Mouse (Mus musculus) lung, postnatal 25 days (tissue): Measurements from ENCODE around the gene Ccdc69.
A peak's percentile ranks its signal among the peaks of the same experiment; 100 is the strongest.
"Not testable (repeated sequence)": the region's sequence is repeated elsewhere in the genome, so short reads cannot be mapped to it uniquely, and the experiment has no call there.

Experiments
- DNase-seq: peaks from one replicate; pipeline ENCODE4 v3.0.0; 2022; ENCODE audit warnings: low spot score

The Ccdc69 gene

DNA sequence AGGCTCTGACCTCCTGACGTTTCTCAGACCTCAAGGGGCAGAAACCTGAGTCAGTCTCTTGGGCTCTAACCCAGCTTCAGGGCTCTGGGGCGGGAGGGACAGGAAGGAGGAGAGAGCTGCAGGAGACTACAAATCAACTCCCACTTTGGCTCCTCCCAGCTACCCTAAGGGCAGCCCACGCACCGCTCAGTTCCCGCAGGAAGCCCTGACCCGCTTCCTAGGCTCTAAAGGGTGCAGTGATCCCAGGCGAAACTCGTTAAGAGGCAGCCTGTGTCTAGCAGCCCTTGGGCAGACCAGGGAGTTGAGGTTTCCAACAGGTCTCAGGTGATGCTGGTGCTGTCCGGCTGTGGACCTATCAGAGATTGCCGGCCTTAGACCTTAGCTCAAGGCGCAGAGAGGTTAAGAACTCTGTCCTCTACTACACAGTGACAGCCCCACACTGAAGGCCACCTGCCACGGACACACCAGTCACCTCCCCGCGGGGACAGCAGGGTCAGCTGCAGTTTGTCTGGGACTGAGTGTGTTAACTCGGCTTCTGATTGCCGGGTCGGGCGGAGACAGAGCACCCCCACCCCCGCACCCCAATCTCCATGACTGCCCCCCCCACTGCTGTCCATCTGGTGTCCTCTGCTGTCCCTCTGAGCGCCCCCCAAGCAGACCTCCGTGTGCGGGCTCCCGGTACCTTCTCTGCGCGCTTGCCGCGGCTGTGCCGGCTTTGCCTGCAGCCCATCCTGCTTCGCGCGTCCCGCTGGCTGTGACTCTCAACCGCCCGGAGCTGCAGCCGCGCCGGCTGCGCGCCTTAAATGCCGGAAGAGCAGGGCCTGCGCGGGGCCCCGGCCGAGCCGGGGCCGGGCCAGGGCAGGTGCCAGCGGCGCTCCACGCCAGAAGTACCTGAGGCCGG, at the start of gene Ccdc69:
Ccdc69 (minus strand) TSS at position 801 of the 901 bp plus-strand sequence.
- peak; percentile 63 for DNase-seq

DNA sequence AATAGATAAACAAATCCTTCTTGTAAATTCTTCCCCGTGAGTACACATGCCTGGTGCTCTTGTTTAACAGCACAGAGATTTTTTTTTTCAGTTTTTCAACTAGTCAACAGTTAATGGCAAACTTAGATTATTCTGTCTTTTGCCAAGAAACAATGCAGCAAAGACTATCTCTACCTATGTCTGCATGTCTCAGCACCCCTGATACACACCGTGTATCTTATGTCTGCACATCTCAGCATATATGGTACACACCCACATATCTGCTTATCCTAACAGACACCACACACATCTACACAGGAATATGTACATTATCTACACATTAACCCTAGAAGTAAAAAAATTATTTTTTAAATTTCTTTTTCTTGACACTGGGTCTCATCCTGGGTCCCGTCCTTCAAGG, 48.7 kb upstream of the Ccdc69 start:
- no peak for DNase-seq

DNA sequence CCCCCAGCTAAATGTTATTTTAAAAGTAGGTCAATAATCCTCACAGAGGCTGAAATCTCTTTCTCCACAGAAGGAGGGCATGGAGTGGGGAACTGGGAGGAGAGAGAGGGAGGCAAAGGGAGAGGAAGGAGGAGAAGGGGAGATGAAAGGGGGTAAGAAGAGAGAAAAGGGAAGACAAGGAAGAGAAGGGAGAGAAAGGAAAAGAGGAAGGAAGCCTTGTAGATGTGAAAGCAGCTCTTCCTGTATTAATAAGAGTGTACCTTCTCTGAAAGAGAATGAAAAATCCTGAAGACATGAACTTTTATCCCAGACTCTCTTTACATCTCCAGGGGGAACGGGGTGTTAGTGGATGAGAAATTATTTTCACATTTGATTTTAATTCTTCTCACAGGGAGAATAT, 43.5 kb upstream of the Ccdc69 start:
- DNase-seq, result no peak

DNA sequence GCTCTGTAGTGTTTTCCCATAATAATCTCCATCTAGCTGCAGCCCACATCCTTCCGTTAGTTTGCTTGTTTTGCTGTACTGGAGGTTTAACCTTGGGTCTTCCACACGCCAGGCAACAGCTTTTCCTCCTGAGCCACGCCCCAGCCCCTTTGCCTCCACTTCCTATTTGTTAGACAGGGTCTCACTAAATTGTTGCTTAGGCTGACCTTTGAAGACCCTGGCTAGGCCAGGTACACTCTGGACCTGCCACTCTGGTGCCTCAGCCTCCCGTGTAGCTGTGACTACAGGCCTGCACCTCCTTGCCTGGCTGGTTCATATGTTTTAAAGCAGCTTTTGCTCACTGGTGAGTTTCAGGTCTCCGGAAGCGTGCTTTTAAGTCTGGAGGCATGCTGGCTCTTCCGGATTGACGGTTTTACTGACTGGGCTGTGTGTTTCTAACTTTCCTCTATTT, 42.9 kb upstream of the Ccdc69 start:
- DNase-seq, result no peak

DNA sequence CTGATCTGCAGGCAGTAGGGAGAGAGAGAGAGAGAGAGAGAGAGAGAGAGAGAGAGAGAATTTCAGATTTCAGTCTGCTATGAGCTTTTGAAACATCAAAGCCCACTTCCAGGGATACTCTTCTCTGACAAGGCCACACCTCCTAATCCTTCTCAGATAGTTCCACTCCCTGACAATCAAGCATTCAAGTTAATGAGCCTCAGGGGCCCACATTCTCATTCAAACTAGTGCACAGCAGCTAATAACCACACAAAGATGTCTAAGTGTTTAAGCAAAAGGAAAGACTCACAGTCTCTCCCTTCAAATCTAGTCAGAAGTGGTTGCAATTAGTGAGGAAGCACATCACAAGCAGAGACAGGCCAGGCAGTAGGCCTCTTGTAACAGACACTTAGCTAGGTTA, 42.3 kb upstream of the Ccdc69 start:
- no peak for DNase-seq

DNA sequence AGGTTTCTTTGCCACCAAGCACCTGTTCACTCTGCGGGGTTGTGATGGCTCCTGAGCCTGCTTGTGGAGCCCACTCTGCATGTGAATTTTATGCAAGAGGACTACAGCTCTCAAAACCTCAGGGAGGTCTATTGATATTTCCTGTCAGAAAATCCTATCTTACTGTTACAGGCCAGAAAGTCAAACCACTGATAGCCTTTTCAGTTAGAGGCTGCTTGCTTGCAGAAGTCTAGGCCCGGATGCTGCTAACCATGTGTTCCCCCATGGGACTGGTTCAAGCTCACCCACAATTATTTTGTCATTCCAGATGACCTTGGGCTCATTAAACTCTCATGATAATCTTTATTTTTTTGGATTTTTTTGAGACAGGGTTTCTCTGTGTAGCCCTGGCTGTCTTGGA, 39.1 kb upstream of the Ccdc69 start:
- no peak for DNase-seq

DNA sequence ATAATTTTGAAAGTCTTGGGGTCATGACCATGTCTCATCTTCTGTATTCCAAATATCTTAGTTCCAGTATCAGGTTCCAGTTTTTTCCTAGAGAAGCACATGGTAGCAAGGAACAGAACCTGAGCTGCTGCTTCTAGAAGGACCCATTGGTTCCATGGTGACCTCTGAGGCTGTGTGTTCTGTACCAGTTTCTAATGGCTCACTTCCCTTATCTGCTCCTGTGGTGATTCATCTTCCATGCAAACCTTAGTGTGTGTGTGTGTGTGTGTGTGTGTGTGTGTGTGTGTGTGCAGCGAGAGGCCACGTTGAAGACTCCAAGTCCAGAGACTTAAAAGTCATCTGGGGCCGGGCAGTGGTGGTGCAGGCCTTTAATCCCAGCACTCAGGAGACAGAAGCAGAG, 38.1 kb upstream of the Ccdc69 start:
- no peak for DNase-seq

DNA sequence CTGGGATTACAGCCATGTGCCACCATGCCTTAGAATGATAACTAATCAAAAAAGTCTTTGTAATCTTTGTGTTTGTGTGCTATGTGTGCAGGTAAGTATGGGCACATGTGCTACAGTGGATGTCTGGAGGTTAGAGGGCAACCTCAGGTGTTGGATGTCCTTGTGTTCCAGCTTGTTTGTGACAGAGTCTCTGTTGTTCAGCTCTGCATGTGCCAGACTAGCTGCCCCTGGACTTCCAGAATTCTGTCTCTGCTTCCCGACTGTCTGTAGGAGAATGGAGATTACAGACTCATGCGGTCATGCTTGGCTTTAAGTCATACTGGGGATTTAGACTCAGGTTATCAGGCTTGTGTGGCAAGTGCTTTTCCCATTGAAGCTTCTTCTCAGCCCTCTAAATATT, 36.4 kb upstream of the Ccdc69 start:
- no peak for DNase-seq

DNA sequence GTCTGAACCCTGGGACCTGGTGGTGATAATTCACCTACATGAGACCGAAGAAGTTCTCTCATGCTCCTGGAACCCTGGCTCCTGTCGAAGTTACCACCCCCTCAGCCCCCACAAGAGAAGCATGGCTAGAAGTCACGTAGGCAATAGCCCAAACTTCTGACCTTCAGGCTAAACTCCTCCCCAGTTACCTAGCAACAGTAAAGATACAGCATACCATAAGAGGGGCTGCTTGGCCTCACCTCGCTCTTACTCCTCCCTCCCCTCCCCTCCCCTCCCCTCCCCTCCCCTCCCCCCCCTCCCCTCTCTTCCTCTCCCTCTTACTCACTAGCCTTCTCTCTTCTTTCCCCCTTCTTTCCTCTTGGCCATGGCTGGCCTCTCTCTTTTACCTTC, 35.9 kb upstream of the Ccdc69 start:
- DNase-seq, result not testable (repeated sequence)

DNA sequence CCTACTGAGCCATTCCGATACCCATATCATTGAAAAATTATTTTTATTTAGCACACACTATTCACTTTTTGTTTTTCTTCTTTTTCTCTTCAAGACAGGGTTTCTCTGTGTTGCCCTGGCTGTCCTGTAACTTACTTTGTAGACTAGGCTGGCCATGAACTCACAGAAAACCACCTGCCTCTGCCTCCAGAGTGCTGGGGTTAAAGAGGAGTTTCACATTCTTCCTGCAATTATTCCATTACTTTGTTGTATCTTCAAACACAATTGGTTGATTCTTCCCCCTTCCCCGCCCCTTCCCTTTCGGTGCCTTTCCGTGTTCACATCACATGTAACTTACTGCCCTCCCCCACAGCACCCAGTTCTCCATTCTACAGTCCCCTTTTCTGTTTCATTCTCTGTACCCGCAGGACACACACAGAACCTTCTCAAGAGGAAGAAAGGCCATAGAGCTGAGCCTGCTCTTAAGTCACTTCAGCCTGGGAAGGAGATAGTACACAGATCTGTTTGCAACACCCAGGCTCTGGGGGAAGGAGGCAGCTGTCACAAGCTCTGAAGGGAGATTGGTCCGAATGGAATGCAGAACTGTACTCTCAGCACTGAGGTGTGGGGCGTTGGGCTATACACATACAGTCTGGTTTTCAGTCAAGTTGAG, 35.4 kb upstream of the Ccdc69 start:
- DNase-seq, result peak; percentile 61

DNA sequence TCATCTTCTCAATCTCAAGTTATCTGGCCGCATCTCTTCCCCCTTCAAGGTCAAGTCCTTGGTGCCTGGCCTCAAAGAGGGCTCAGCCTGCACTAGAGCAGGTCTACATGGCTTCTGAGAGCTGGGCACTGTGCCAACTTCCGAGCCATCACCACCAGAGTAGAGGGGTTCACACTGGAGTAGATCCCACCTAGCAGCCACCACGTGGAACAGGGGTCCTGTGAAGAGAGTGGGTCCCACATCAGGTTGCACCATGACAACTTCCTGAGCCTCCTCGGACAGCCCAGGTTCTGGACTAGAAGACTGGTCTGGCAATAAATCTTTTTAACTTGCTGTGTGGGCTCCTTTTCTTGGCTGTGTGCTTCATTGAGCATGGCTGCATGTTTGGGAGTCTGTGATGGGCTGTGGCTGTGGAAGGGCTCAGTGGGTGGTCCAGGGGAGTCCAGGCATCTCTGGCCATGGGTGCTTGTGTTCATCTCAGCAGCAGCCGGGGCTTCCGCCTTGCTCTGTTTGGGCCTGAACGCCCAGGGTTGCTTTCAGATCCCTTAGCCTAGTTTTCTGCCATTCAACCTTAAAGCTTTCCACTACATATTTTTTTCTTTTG, 32.7 kb upstream of the Ccdc69 start:
- no peak for DNase-seq

DNA sequence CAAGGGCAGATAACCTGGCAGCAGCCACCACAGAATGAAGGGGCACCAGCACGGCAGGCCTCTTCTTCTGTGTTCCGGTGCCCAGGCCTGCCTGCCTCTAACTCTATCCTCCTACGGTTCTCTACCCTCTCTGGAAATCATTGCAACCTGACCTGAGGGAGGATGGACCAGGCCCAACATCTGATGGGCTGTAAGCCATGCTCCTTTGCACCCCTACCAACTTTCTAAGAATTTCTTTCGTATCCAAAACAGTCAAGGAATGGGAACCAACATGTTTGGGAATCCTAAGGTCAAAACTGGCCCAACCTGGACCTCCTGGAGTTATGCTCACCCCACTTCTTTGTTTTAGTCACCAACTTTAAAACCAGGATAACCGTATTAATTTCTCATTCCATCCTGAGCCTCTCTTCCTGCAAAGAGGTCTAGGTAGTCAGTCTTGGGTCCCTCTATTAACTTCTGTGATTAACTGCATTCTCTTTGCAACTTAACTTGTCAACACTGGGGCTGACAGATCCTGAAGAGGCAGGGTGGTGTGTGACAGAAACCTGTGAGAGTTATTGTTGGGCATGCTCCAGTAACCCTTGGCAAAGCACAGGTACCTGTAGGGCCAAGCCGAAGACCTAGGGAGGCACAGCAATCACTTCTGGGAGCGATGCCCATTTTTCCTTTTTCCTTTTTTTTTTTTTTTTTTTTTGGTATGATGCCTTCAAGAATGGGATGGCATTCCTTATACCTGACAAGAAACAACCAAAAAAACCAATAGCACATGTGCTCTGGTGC, 31.8 kb upstream of the Ccdc69 start:
- no peak for DNase-seq

DNA sequence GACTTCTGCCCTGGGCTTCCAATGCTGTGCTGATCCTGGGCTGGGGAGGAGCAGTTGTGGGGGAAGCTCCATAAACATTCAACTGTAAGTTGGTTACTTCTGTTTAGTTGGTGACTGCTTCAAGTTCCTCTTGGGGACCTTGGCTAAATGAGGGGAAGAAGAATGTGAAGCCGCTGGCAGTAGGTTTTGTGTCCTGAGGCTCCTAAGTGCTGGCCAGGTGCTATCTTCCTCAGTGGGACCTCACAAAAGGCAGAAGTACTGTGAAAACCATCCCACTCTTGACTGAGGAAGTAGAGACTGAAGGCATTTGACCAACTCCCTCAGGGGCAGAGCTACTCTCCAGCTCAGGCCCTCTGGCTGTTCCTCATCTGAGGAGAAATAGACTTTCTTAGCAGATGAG, 28.7 kb upstream of the Ccdc69 start:
- DNase-seq, result no peak

DNA sequence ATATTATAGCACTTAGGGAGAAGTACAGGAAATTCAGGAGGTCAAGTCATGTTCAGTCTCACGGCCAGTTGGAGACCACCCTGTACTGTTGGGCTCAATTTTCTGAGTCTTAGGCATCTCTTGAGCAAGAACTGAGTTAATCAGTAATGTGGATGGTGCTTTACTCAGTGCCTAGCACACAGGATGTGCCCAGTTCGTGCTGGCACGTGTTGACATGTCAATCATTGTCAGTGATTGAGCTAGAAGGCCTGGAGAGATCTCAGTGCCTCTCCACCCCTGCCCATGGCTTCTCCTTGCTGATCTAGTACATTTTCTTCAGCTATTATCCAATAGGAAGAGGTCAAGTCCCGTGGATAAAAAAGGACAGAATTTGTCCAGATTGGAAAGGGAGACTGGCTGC, 27.5 kb upstream of the Ccdc69 start:
- DNase-seq, result no peak

DNA sequence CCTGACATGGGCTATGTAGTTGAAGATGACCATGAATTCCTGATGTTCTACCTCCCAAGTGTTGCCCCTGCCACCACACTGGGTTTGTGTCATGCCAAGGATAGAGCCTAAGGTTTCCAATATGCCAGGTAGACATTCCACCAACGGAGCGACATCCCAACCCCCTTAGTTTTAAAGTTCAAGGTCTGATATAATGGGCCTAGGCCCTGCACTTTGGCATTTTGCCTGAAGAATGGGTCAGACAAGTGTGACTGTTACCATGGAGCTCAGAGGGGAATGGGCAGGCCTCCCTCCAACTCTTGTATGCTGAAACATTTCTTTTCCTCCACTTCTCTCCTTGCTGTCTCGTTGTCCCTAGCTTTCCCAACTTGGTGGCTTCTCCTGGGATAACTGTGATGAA, 25.3 kb upstream of the Ccdc69 start:
- no peak for DNase-seq

DNA sequence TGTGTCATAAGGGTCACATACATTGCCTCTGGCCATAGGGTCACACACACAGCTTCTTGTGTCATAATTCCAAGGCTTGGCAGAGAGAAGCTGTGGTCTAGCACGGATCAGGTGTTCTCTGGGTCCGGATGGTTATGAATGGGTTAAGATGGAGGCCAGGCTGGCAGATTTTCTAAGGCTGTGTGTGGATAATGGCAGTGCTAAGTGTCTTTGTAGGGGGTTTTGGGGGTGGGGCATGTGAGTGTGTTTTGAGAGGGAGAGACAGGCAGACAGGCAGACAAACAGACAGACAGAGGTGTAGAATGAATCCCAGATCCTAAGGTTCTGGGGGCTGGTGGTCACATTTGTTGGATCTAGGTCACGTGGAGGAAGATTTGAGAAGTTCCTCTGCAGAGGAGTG, 24.1 kb upstream of the Ccdc69 start:
- DNase-seq, result no peak

DNA sequence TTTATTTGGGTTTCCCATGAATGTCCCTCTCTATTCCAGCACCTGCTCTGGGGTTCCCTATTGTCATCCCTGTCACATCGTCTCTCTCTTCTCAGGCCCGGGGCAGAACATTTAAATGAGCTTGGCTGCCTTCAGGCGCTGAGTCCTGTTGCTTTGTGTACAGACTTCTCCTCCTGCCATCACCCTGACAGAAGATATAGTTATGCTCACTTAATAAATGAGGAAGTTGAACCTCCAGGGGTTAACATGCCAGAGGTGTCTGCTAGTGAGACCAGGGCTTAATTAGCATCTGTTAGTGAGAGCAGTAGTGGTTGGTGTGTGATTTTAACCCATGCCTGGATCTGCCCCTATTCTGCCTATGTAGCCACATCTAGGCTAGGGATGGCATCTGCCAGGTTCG, 21.9 kb upstream of the Ccdc69 start:
- DNase-seq, result no peak

DNA sequence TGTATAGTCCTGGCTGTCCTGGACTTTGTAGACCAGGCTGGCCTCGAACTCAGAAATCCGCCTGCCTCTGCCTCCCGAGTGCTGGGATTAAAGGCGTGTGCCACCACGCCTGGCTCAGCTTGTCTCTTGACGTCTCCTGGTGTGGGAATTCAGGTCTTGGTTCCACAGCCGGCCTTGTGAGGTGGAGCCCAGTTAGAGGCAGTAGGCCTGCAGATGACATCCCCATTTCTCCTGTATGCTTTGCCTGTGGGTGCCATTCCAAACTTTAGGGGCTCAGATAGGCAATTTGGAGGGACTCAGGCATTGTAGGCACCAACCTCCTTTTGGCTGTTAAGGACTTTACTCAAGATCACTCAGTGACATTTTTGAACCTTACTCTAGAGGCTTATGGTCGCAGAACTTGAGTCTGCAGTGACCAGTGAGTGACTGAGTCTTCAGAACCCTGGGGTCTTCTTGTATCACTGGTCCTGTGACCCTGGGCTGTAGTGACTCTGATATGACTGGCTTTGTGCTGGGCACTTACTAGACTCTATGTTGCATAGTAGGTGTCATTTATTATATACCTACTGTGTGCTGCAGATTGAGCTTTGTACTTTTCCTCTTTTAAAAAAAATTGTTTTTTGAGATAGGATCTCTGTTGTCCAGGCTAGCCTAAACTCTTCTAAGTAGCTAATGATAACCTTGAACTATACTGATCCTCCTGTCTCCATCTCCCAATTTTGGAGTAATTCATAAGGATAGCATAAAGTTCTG, 21.3 kb upstream of the Ccdc69 start:
- no peak for DNase-seq

DNA sequence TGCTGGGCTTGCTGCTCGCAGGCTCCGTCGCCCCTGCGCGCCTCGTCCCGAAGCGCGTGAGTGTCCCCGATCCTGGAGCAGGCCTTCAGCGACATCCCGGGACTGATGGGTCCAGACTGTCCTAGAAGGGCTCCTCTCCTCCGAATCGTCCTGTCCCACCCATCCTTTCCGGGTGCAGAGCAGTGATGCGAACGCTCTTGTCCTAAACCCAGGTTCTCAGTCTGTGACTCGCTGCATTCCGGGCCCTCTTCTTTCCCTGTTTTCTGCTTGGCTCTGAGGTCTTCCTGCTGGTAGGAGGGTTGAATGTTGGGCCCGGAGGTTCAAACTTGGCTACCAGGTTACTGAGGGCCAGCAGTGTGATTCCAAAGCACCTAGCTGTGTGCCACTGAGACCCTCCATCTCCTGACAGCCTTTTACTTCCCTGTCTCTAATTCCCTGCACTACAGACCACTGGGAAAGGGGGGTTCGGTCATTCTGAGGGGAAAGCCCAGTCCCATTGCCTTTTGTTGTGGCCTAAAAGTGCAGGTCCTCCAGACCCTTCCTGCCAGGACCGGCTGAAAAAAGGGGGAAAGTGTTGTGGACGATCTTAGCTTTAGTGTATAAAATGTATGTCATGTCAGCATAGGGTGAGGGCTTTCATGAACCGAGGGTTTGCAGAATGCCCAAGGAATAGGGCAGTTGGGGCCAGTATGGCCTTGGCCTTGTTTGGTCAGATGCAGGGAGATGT, 20.4 kb upstream of the Ccdc69 start:
- DNase-seq, result no peak

DNA sequence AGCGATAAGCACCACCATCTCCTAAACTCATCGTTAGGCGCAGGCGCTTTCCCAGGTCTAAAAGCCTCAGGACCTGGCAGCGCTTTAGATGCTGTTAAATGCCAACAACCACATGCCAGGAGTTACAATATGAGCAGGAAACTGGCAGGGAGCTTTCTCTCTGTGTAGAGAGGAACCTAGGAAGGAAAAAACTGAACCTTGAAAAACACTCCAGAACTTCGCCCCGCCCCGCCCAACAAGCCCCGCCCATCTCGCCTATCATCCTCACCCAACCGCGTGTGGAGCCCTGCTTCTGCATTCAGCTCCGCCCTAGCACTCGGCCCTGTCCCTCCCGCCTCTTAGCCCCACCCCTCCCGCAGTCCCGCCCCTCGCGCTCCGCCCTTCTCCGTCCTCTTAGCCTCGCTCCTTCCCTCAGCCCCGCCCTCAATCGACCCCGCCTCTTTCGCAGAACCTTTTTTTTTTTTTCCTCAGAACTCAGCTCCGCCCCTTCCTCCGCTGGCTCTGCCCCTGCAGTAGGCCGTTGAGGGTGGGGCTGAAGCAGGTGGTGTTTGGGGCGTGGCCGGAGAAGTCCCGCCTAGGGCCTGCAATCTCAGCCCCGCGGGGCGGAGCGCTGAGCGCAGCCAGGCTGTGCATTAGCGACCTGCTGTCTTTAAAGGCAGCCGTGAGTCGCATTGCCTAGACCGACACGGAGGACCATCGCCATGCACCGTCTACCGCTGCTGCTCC, 19.7 kb upstream of the Ccdc69 start, which contains the start of gene Gm2a:
Gm2a (plus strand) TSS at position 653 of the 726 bp plus-strand sequence.
- peak; percentile 97 for DNase-seq
